Mouse (Mus musculus) small intestine, adult 2 months (tissue): Measurements from ENCODE around the gene Cntn4. TPM values are rescaled to one million over a fixed set of nuclear protein-coding genes. Genes with fewer than 3 reads are reported as not detected.

ENCODE experiments used
- H3K27ac ChIP-seq: fragments of 200-500 bp; 2 replicates; pipeline ENCODE4 v1.5.1; 2012; ENCODE audit warnings: low read depth, low read length, control low read depth, inconsistent platforms; ENCODE audit not compliant: insufficient read depth
- H3K27me3 ChIP-seq: fragments of 200-500 bp; 2 replicates; pipeline ENCODE4 v1.6.1; 2012; ENCODE audit warnings: mild to moderate bottlenecking, moderate library complexity, low read length, inconsistent platforms; ENCODE audit not compliant: control insufficient read depth, insufficient read depth
- H3K36me3 ChIP-seq: fragments of 200-500 bp; 2 replicates; pipeline ENCODE4 v1.6.1; 2012; ENCODE audit warnings: mild to moderate bottlenecking, low read length, control low read depth, inconsistent platforms; ENCODE audit not compliant: control insufficient read depth, insufficient read depth
- H3K4me1 ChIP-seq: fragments of 200-500 bp; 2 replicates; pipeline ENCODE4 v1.6.1; 2012; ENCODE audit warnings: low read length, inconsistent platforms, mixed read lengths; ENCODE audit not compliant: control insufficient read depth, insufficient read depth, insufficient read length
- H3K4me3 ChIP-seq: fragments of 200-500 bp; 2 replicates; pipeline ENCODE4 v1.5.1; 2012; ENCODE audit warnings: low read depth, mild to moderate bottlenecking, control low read depth, inconsistent platforms, low read length, moderate library complexity
- CTCF ChIP-seq: fragments of 200-500 bp; IDR thresholded peaks from 2 replicates; pipeline ENCODE4 v1.5.1; 2012; ENCODE audit warnings: low read depth, mild to moderate bottlenecking, control low read depth, inconsistent platforms, low read length, moderate library complexity, mixed read lengths; ENCODE audit not compliant: insufficient replicate concordance, insufficient read length; ENCODE audit errors: extremely low read depth
- POLR2A ChIP-seq: fragments of 200-500 bp; IDR thresholded peaks from 2 replicates; pipeline ENCODE4 v1.6.1; 2012; ENCODE audit warnings: low read depth, mild to moderate bottlenecking, control low read depth, inconsistent platforms, low read length, moderate library complexity
- WGBS: fragments of 180-500 bp; shearing (Covaris S2); methylation state at CpG from one replicate; pipeline ENCODE4 v1.1.7; 2018; 5-methylcytosine and 5-hydroxymethylcytosine counted together
- polyA plus RNA-seq: library from polyadenylated mRNA; depleted of rRNA; stranded (reverse); fragments of >200 nt; gene quantifications from 2 replicates; pipeline ENCODE4 v1.2.3, GENCODE M21; 2012; rRNA removed

Gene Cntn4
- not detected in 2 replicates for polyA plus RNA-seq

- Histone ChIP-seq H3K27me3 (no peaks in the 10 kb centered on the region), H3K36me3 (no peaks in the 10 kb centered on the region), H3K4me3 (no peak within 1 kb of the TSS), H3K4me1 (no peaks in the 10 kb centered on the region), H3K27ac (no peak within 1 kb of the TSS)
- TF ChIP-seq POLR2A (no peak), CTCF (no peak)
- WGBS = 7% methylated on average over 38 of the region's 40 CpGs
These were observed at the start of gene Cntn4 for GRCm38 (mm10) chr6:105677149-105678031. Gene Cntn4 (plus strand): TSS chr6:105677660.

- H3K27ac ChIP-seq = no peak overlapping the region
- no peaks in the 10 kb centered on the region for H3K36me3 ChIP-seq
- no peaks in the 10 kb centered on the region for H3K4me1 ChIP-seq
- WGBS = 73% methylated on average over 4 of the region's 4 CpGs
- H3K4me3 ChIP-seq = no peak overlapping the region
- H3K27me3 ChIP-seq = no peaks in the 10 kb centered on the region
- TF ChIP-seq CTCF = no peak
- no peak for TF ChIP-seq POLR2A
These were observed 3.2 kb upstream of the Cntn4 start for GRCm38 (mm10) chr6:105674276-105674675.

- WGBS = 38% methylated on average over 3 of the region's 3 CpGs
- H3K27ac ChIP-seq = no peak overlapping the region
- H3K4me1 ChIP-seq = no peaks in the 10 kb centered on the region
- TF ChIP-seq CTCF = no peak
- no peak for TF ChIP-seq POLR2A
- H3K36me3 ChIP-seq = no peaks in the 10 kb centered on the region
- no peaks in the 10 kb centered on the region for H3K27me3 ChIP-seq
- no peak overlapping the region for H3K4me3 ChIP-seq
These were observed 2.4 kb upstream of the Cntn4 start for GRCm38 (mm10) chr6:105675099-105675498.

GRCm38 (mm10) chr6:105676637-105677036 lies 823 bp upstream of the Cntn4 start:
- no peaks in the 10 kb centered on the region for H3K27me3 ChIP-seq
- H3K4me3 ChIP-seq = no peak overlapping the region
- TF ChIP-seq CTCF = no peak
- no peak for TF ChIP-seq POLR2A
- H3K27ac ChIP-seq = no peak overlapping the region
- 22% methylated on average over 5 of the region's 5 CpGs for WGBS
- no peaks in the 10 kb centered on the region for H3K36me3 ChIP-seq
- no peaks in the 10 kb centered on the region for H3K4me1 ChIP-seq

GRCm38 (mm10) chr6:105678778-105679177 lies 1.3 kb downstream of the Cntn4 start:
- Histone ChIP-seq H3K4me1 (no peaks in the 10 kb centered on the region), H3K27ac (no peak overlapping the region), H3K4me3 (no peak overlapping the region), H3K27me3 (no peaks in the 10 kb centered on the region), H3K36me3 (no peaks in the 10 kb centered on the region)
- WGBS = 18% methylated on average over 5 of the region's 5 CpGs
- TF ChIP-seq CTCF (no peak), POLR2A (no peak)

GRCm38 (mm10) chr6:105681496-105681895 lies 4.0 kb downstream of the Cntn4 start:
- Histone ChIP-seq H3K4me1 (no peaks in the 10 kb centered on the region), H3K27me3 (no peaks in the 10 kb centered on the region), H3K4me3 (no peak overlapping the region), H3K36me3 (no peaks in the 10 kb centered on the region), H3K27ac (no peak overlapping the region)
- WGBS = 43% methylated on average over 2 of the region's 2 CpGs
- TF ChIP-seq POLR2A (no peak), CTCF (no peak)

- no peaks in the 10 kb centered on the region for H3K4me1 ChIP-seq
- no peak overlapping the region for H3K27ac ChIP-seq
- H3K36me3 ChIP-seq = no peaks in the 10 kb centered on the region
- TF ChIP-seq POLR2A = no peak
- TF ChIP-seq CTCF = no peak
- 85% methylated on average over 5 of the region's 5 CpGs for WGBS
- H3K27me3 ChIP-seq = no peaks in the 10 kb centered on the region
- no peak overlapping the region for H3K4me3 ChIP-seq
These were observed 5.8 kb downstream of the Cntn4 start for GRCm38 (mm10) chr6:105683251-105683650.

GRCm38 (mm10) chr6:105684123-105684522 lies 6.7 kb downstream of the Cntn4 start:
- no peaks in the 10 kb centered on the region for H3K4me1 ChIP-seq
- no peaks in the 10 kb centered on the region for H3K27me3 ChIP-seq
- WGBS = 52% methylated on average over 4 of the region's 4 CpGs
- H3K4me3 ChIP-seq = no peak overlapping the region
- no peak overlapping the region for H3K27ac ChIP-seq
- no peaks in the 10 kb centered on the region for H3K36me3 ChIP-seq
- no peak for TF ChIP-seq CTCF
- TF ChIP-seq POLR2A = no peak
